Mouse (Mus musculus) forebrain, embryonic 13.5 days (tissue): ENCODE measurements at regions not wholly inside any gene's neighbourhood (a gene's known extent, or its start where the extent isn't known, plus 50 kb on each side); places are given as distances from the start of the nearest gene placed in this dataset.

Source experiments
- ATAC-seq: fragments of 200-750 bp; cut with Nextera tagmentation; 2 replicates; pipeline ENCODE4 v1.8.0; 2017
- H3K27ac ChIP-seq: fragments of 300-500 bp; sonication (generic); 2 replicates; pipeline ENCODE4 v1.5.1; 2015; ENCODE audit warnings: inconsistent platforms, mild to moderate bottlenecking, moderate library complexity
- H3K27me3 ChIP-seq: fragments of 300-500 bp; sonication (generic); 2 replicates; pipeline ENCODE4 v1.6.1; 2015; ENCODE audit warnings: mild to moderate bottlenecking, inconsistent platforms
- H3K36me3 ChIP-seq: fragments of 300-500 bp; sonication (generic); 2 replicates; pipeline ENCODE4 v1.6.1; 2015; ENCODE audit warnings: mild to moderate bottlenecking, inconsistent platforms; ENCODE audit not compliant: poor library complexity, severe bottlenecking
- H3K4me1 ChIP-seq: fragments of 300-500 bp; sonication (generic); 2 replicates; pipeline ENCODE4 v1.6.1; 2015; ENCODE audit warnings: inconsistent platforms
- H3K4me2 ChIP-seq: fragments of 300-500 bp; sonication (generic); 2 replicates; pipeline ENCODE4 v1.6.1; 2015; ENCODE audit warnings: inconsistent platforms, mild to moderate bottlenecking, moderate library complexity
- H3K4me3 ChIP-seq: fragments of 300-500 bp; sonication (generic); 2 replicates; pipeline ENCODE4 v1.5.1; 2015; ENCODE audit warnings: mild to moderate bottlenecking, inconsistent platforms
- H3K9ac ChIP-seq: fragments of 300-500 bp; sonication (generic); 2 replicates; pipeline ENCODE4 v1.6.1; 2015; ENCODE audit warnings: mild to moderate bottlenecking, inconsistent platforms
- H3K9me3 ChIP-seq: fragments of 300-500 bp; sonication (generic); replicated peaks from 2 replicates; pipeline ENCODE4 v1.6.1; 2016; ENCODE audit warnings: inconsistent platforms
- WGBS: fragments of 180-500 bp; shearing (Covaris S2); methylation state at CpG from one replicate; pipeline ENCODE4 v1.1.7; 2015; 5-methylcytosine and 5-hydroxymethylcytosine counted together

DNA sequence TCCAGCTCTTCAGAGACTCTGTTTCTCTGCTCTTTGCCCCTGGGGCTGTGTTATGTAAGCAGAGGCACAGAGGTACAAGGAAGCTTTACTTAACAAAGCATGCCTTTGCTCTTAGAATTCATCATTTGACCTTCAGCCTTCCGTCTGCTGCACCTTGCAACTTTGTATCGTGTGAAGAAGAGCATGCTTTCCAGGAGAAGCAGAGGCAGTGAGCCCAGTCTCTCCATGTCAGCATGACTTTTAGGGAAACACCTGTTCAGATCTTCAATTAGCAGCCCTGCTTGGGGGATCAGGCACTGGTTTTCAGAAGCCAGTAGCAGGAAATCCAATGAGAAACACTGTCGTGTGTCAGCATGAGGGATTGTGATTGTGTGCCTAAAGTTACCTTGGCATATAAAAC, 226.7 kb downstream of the Abcc12 start:
- 78% methylated on average over 3 of the region's 3 CpGs for WGBS
- no peak for ATAC-seq
- H3K4me2 ChIP-seq = no peak overlapping the region
- H3K4me1 ChIP-seq = no peaks in the 10 kb centered on the region
- no peak overlapping the region for H3K27ac ChIP-seq
- H3K9ac ChIP-seq = no peak overlapping the region
- H3K4me3 ChIP-seq = no peak overlapping the region
- no peaks in the 10 kb centered on the region for H3K36me3 ChIP-seq
- H3K27me3 ChIP-seq = no peaks in the 10 kb centered on the region
- H3K9me3 ChIP-seq = no peaks in the 10 kb centered on the region

- 90% methylated on average over 7 of the region's 7 CpGs for WGBS
- Histone ChIP-seq H3K4me1 (no peaks in the 10 kb centered on the region), H3K4me3 (no peak overlapping the region), H3K36me3 (no peaks in the 10 kb centered on the region), H3K27me3 (no peaks in the 10 kb centered on the region), H3K27ac (no peak overlapping the region), H3K4me2 (no peak overlapping the region), H3K9me3 (no peaks in the 10 kb centered on the region), H3K9ac (no peak overlapping the region)
- ATAC-seq = no peak
These were observed 228.8 kb downstream of the Abcc12 start for GRCm38 (mm10) chr8:86351545-86352190.

GRCm38 (mm10) chr8:86350128-86350527, 230.4 kb downstream of the Abcc12 start:
- Histone ChIP-seq H3K4me3 (no peak overlapping the region), H3K4me2 (no peak overlapping the region), H3K36me3 (no peaks in the 10 kb centered on the region), H3K27ac (no peak overlapping the region), H3K27me3 (no peaks in the 10 kb centered on the region), H3K9ac (no peak overlapping the region), H3K9me3 (no peaks in the 10 kb centered on the region), H3K4me1 (no peaks in the 10 kb centered on the region)
- 0 out of 2 replicates have a peak, but pooled peaks have one; percentile 30 for ATAC-seq
- 62% methylated on average over 2 of the region's 2 CpGs for whole genome bisulfite sequencing

DNA sequence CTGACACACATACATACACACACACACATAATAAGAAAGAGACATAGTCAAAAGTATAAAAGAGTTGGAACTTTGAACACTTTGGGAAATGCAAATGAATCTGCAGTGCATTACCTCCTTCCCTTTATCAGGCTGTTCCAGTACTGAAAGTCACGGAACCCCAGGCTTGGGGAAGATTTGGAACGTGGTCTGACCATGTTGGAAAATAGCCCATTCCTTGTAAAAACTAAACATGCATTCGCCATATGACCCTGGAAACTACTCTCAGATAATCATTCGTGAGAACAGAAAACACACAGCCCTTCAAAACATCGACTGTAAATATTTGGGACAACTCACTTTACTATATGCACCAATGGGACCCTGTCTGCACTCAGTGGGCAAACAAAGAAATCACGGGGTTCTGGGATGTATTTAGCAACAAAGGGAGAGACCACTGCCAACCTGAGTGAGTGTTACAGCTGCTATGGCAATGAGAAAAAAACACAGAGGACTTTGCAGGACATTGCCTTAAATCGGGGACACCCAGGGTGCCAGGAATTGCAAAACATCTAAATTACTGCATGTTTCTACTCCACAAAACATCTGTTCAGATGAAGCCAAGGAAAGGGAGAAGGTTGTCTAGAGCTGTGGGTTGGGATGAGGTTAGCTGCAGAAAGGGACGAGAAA, 238.3 kb downstream of the Abcc12 start:
- H3K9ac ChIP-seq = no peak overlapping the region
- H3K4me3 ChIP-seq = no peak overlapping the region
- no peaks in the 10 kb centered on the region for H3K27me3 ChIP-seq
- WGBS = 73% methylated on average over 8 of the region's 8 CpGs
- H3K4me2 ChIP-seq = no peak overlapping the region
- H3K9me3 ChIP-seq = no peaks in the 10 kb centered on the region
- ATAC-seq = no peak
- H3K4me1 ChIP-seq = peaks cover 4% of the 10 kb centered on the region; the same call in 1 of the 2 replicates
- no peak overlapping the region for H3K27ac ChIP-seq
- H3K36me3 ChIP-seq = no peaks in the 10 kb centered on the region

DNA sequence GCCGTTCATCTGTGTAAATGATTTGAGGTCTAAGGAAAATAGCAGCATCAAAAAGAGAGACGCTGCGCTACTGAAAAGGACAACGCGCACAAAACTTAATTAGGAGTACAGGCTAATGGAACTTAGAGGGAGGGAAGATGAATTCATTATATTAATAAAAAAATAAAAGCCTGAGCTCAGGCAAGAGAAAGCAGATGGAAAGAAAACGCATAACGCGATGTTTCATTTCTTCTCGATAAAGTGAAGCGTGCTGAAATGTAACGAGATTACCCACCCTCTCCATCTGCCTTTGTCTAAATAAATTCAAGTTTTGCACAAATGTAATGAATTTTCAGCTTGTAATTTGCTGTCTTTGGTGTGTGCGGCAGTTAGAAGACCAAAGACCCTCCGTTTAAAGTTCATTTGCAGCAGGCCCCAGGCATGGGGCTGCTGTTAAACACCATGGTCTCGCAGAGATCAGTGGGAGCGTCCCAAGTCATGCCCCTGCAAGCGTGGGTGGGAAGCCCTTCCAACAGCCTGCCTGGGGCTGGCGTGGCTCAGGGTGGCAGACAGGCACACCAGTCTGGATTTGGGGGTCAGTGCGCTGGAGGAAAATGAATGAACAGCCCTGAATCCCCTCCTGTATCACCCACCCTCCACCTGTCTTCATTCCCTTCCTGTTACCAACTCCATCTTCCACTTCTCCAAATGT, 241.8 kb downstream of the Abcc12 start:
- H3K4me1 ChIP-seq = peaks cover 4% of the 10 kb centered on the region; the same call in 1 of the 2 replicates
- ATAC-seq = no peak; the same call in 1 of the 2 replicates
- WGBS = 67% methylated on average over 18 of the region's 18 CpGs
- no peak overlapping the region for H3K4me3 ChIP-seq
- H3K4me2 ChIP-seq = no peak overlapping the region
- no peak overlapping the region for H3K27ac ChIP-seq
- H3K9ac ChIP-seq = no peak overlapping the region
- H3K36me3 ChIP-seq = no peaks in the 10 kb centered on the region
- H3K27me3 ChIP-seq = 0 out of 2 replicates have a peak, but pooled peaks cover 6% of the 10 kb centered on the region
- no peaks in the 10 kb centered on the region for H3K9me3 ChIP-seq

- H3K4me1 ChIP-seq = peaks cover 18% of the 10 kb centered on the region
- 60% methylated on average over 6 of the region's 6 CpGs for WGBS
- no peak overlapping the region for H3K27ac ChIP-seq
- no peak overlapping the region for H3K4me3 ChIP-seq
- H3K4me2 ChIP-seq = no peak overlapping the region
- no peaks in the 10 kb centered on the region for H3K36me3 ChIP-seq
- no peak overlapping the region for H3K9ac ChIP-seq
- peak; percentile 24; the same call in 1 of the 2 replicates for ATAC-seq
- H3K27me3 ChIP-seq = peaks cover 24% of the 10 kb centered on the region
- no peaks in the 10 kb centered on the region for H3K9me3 ChIP-seq
These were observed 249.1 kb downstream of the Abcc12 start for GRCm38 (mm10) chr8:86331383-86331782.

DNA sequence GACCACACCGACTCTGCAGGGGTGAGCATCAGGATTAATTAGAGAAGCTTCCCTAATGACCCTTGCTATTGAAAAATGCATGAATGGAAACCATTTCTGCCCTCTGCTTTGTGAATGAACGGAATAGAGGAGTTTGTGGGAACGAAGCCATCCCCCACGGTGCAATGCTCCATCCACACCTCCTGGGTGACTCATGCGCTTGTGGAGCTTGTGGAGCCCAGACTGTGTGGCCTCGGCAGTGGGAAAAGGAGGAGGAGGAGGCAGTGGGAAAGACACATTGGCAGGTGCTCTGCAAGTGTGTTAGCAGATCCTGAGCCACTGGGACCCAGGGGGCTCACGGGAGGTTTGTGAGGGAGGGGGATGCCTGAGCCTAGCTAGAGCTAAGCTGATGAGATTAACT, 251.9 kb downstream of the Abcc12 start:
- Histone ChIP-seq H3K4me1 (peaks cover 18% of the 10 kb centered on the region), H3K27me3 (peaks cover 32% of the 10 kb centered on the region), H3K36me3 (no peaks in the 10 kb centered on the region), H3K27ac (no peak overlapping the region), H3K4me3 (no peak overlapping the region), H3K9ac (no peak overlapping the region), H3K9me3 (no peaks in the 10 kb centered on the region), H3K4me2 (peak overlapping the region; percentile 1; the same call in 1 of the 2 replicates)
- ATAC-seq = peak; percentile 67
- WGBS = 5% methylated on average over 7 of the region's 7 CpGs

- no peaks in the 10 kb centered on the region for H3K36me3 ChIP-seq
- peaks cover 32% of the 10 kb centered on the region for H3K27me3 ChIP-seq
- 35% methylated on average over 3 of the region's 3 CpGs for WGBS
- H3K4me2 ChIP-seq = no peak overlapping the region
- ATAC-seq = no peak
- H3K9ac ChIP-seq = no peak overlapping the region
- H3K4me1 ChIP-seq = peaks cover 18% of the 10 kb centered on the region
- H3K9me3 ChIP-seq = no peaks in the 10 kb centered on the region
- no peak overlapping the region for H3K27ac ChIP-seq
- no peak overlapping the region for H3K4me3 ChIP-seq
These were observed 252.5 kb downstream of the Abcc12 start for GRCm38 (mm10) chr8:86327982-86328381.

- H3K4me1 ChIP-seq = peaks cover 12% of the 10 kb centered on the region
- ATAC-seq = no peak
- peaks cover 28% of the 10 kb centered on the region for H3K27me3 ChIP-seq
- H3K4me2 ChIP-seq = no peak overlapping the region
- no peaks in the 10 kb centered on the region for H3K9me3 ChIP-seq
- no peak overlapping the region for H3K4me3 ChIP-seq
- peak overlapping the region; percentile 45; the same call in 1 of the 2 replicates for H3K27ac ChIP-seq
- no peaks in the 10 kb centered on the region for H3K36me3 ChIP-seq
- no peak overlapping the region for H3K9ac ChIP-seq
- WGBS = 83% methylated on average over 7 of the region's 7 CpGs
These were observed 255.4 kb downstream of the Abcc12 start for GRCm38 (mm10) chr8:86325040-86325439.

DNA sequence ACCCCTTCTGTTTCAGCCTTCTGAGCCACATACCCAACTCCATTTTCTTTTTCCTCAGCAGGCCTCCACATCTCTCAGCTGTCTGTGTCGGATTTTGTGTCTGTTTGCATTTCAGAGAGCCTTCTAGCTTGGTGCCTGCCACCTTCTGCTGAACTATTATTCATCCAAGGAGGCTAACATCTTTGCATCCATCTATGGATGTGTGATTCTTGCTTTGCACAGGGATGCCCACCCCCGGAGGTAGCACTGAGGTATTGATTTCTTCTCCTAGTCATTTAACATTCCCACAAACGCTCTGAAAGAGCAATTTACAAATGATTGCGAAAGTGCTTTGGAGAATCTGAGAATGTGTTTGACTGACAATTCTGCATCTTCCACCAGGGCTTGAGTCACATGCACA, 255.9 kb downstream of the Abcc12 start:
- Histone ChIP-seq H3K36me3 (no peaks in the 10 kb centered on the region), H3K4me1 (peaks cover 12% of the 10 kb centered on the region), H3K4me3 (no peak overlapping the region), H3K27me3 (peaks cover 24% of the 10 kb centered on the region), H3K4me2 (no peak overlapping the region), H3K9me3 (no peaks in the 10 kb centered on the region), H3K9ac (no peak overlapping the region), H3K27ac (peak overlapping the region; percentile 45; the same call in 1 of the 2 replicates)
- WGBS = 68% methylated on average over 4 of the region's 4 CpGs
- ATAC-seq = no peak

- Histone ChIP-seq H3K4me2 (no peak overlapping the region), H3K27ac (no peak overlapping the region), H3K9me3 (no peaks in the 10 kb centered on the region), H3K4me1 (peaks cover 9% of the 10 kb centered on the region), H3K9ac (no peak overlapping the region), H3K36me3 (no peaks in the 10 kb centered on the region), H3K4me3 (no peak overlapping the region), H3K27me3 (peaks cover 23% of the 10 kb centered on the region)
- 73% methylated on average over 2 of the region's 2 CpGs for WGBS
- no peak for ATAC-seq
These were observed 256.7 kb downstream of the Abcc12 start for GRCm38 (mm10) chr8:86323823-86324222.

- no peak overlapping the region for H3K4me2 ChIP-seq
- H3K9ac ChIP-seq = no peak overlapping the region
- ATAC-seq = no peak
- H3K27me3 ChIP-seq = peaks cover 21% of the 10 kb centered on the region
- 33% methylated on average over 1 of the region's 1 CpGs for WGBS
- H3K4me1 ChIP-seq = no peaks in the 10 kb centered on the region
- no peak overlapping the region for H3K27ac ChIP-seq
- no peak overlapping the region for H3K4me3 ChIP-seq
- no peaks in the 10 kb centered on the region for H3K36me3 ChIP-seq
- H3K9me3 ChIP-seq = no peaks in the 10 kb centered on the region
These were observed 258.0 kb downstream of the Abcc12 start for GRCm38 (mm10) chr8:86322494-86322893.
